Comparison of ENCODE assay signal across 10 mouse cellular contexts in genomic region chr13:21401166-21401565, GRCm38 (mm10). TPM values are rescaled to one million over a fixed set of nuclear protein-coding genes. Genes with fewer than 3 reads are reported as not detected.
DNase-seq lines count a peak whose midpoint lies in the region; ATAC-seq and TF ChIP-seq lines count a peak whose summit lies in the region.
"Had no signal": no experiment of that assay in that cellular context is flagged by ENCODE, and none has a peak within 500 bp of the region (broad histone marks: within the 10 kb centered on the region; RNA-seq: fewer than 3 reads in every experiment).

No protein-coding gene starts in this region.

- TF ChIP-seq CTCF in left cerebral cortex, adult 2 months (IDR thresholded peaks at IDR 0.05), result no peak
- no peak for TF ChIP-seq CTCF in small intestine, adult 2 months (IDR thresholded peaks at IDR 0.05; ENCODE audit: extremely low read depth, insufficient read length, insufficient replicate concordance, low read depth, low read length)

- ATAC-seq in forebrain, embryonic 12.5 days (ENCODE audit: low FRiP score), result no peak
- no peak for ATAC-seq in limb, embryonic 13.5 days (ENCODE audit: low FRiP score, low read depth)
- ATAC-seq: Patski had no signal

- 0 out of 2 replicates have a peak, but pooled peaks cover 5% of the 10 kb centered on the region for H3K27me3 ChIP-seq in forebrain, embryonic 12.5 days
- H3K27me3 ChIP-seq in limb, embryonic 13.5 days, result no peaks in the 10 kb centered on the region
- no peaks in the 10 kb centered on the region for H3K27me3 ChIP-seq in small intestine, adult 2 months (ENCODE audit: control insufficient read depth, insufficient read depth, low read length)
- H3K27me3 ChIP-seq: Patski had no signal

- 79% methylated on average over 3 of the region's 3 CpGs for WGBS in forebrain, embryonic 12.5 days
- WGBS in limb, embryonic 13.5 days, result 88% methylated on average over 3 of the region's 3 CpGs
- 26% methylated on average over 3 of the region's 3 CpGs for WGBS in small intestine, adult 2 months

- H3K9ac ChIP-seq in forebrain, embryonic 12.5 days, result peak overlapping the region; percentile 26; the same call in 1 of the 2 replicates
- peak overlapping the region; percentile 92 for H3K9ac ChIP-seq in limb, embryonic 13.5 days

- no peaks in the 10 kb centered on the region for H3K9me3 ChIP-seq in forebrain, embryonic 12.5 days
- no peaks in the 10 kb centered on the region for H3K9me3 ChIP-seq in limb, embryonic 13.5 days

- peak overlapping the region; percentile 63 for H3K4me2 ChIP-seq in forebrain, embryonic 12.5 days
- H3K4me2 ChIP-seq in limb, embryonic 13.5 days (replicated peaks), result peak overlapping the region; percentile 72

- peak overlapping the region; percentile 66 for H3K4me3 ChIP-seq in left cerebral cortex, adult 2 months
- peak overlapping the region; percentile 81 for H3K4me3 ChIP-seq in forebrain, embryonic 12.5 days (replicated peaks)
- peak overlapping the region; percentile 80 for H3K4me3 ChIP-seq in limb, embryonic 13.5 days
- H3K4me3 ChIP-seq in small intestine, adult 2 months (ENCODE audit: low read depth, low read length), result no peak overlapping the region

- peaks cover 17% of the 10 kb centered on the region for H3K36me3 ChIP-seq in forebrain, embryonic 12.5 days (replicated peaks)
- H3K36me3 ChIP-seq in limb, embryonic 13.5 days, result peaks cover 30% of the 10 kb centered on the region
- peaks cover 10% of the 10 kb centered on the region for H3K36me3 ChIP-seq in small intestine, adult 2 months (ENCODE audit: control insufficient read depth, insufficient read depth, low read length)

- TF ChIP-seq POLR2A in small intestine, adult 2 months (IDR thresholded peaks at IDR 0.05; ENCODE audit: low read depth, low read length), result no peak

- intact Hi-C loops in left cerebral cortex, adult 2 months (cut with DNase I), result loop anchor here (5.0 kb wide), 1 partner anchor 124 kb away; no protein-coding TSS in a partner anchor
- intact Hi-C loops in left cerebral cortex, postnatal 4 days (cut with DNase I), result loop anchor here (5.0 kb wide), 1 partner anchor 41 kb away; the partner anchor contains the start of gene Pgbd1

- peaks cover 15% of the 10 kb centered on the region for H3K4me1 ChIP-seq in forebrain, embryonic 12.5 days
- H3K4me1 ChIP-seq in limb, embryonic 13.5 days, result peaks cover 11% of the 10 kb centered on the region
- H3K4me1 ChIP-seq in small intestine, adult 2 months (ENCODE audit: control insufficient read depth, insufficient read depth, insufficient read length, low read length), result peaks cover 5% of the 10 kb centered on the region

- H3K27ac ChIP-seq in left cerebral cortex, adult 2 months, result no peak overlapping the region
- no peak overlapping the region for H3K27ac ChIP-seq in forebrain, embryonic 12.5 days
- H3K27ac ChIP-seq in limb, embryonic 13.5 days, result no peak overlapping the region
- 0 out of 2 replicates have a peak overlapping the region, but pooled peaks have one; percentile 15 for H3K27ac ChIP-seq in small intestine, adult 2 months (ENCODE audit: insufficient read depth, low read depth, low read length)

- DNase-seq in left cerebral cortex, adult 2 months (ENCODE audit: extremely low spot score in 1 of 2, low spot score in 2 of 2), result no peak
- no peak for DNase-seq in left cerebral cortex, postnatal 4 days
- DNase-seq in cerebellum, adult 8-10 months, result no peak
- DNase-seq in thymus, postnatal 14 days, result no peak
- no peak for DNase-seq in spleen, adult 18-20 months

RNA-seq across cellular contexts. Expression of gene Zkscan3, which starts 1.4 kb away (rescaled TPM):
- total RNA-seq in left cerebral cortex, adult 2 months (2021), result 10 to 100 TPM; 39.0 to 44.4 TPM
- total RNA-seq in left cerebral cortex, postnatal 4 days (2021), result 10 to 100 TPM; 49.4 to 56.1 TPM
- 96.5 and 97.3 TPM in 2 replicates for polyA plus RNA-seq in forebrain, embryonic 12.5 days (2016; fragmentation: Nextera tagmentation; extraction: Ambion mirVana)
- 101 and 105 TPM in 2 replicates for polyA plus RNA-seq in limb, embryonic 13.5 days (2015; fragmentation: Nextera tagmentation; extraction: Ambion mirVana)
- polyA plus RNA-seq in small intestine, adult 2 months (2012; rRNA removed), result 7.6 and 11.7 TPM in 2 replicates

RNA-seq across cellular contexts. Expression of gene Zscan12, which starts 38.5 kb away (rescaled TPM):
- 1 to 10 TPM; 7.0 to 8.2 TPM for total RNA-seq in left cerebral cortex, adult 2 months (2021)
- 10 to 100 TPM; 11.0 to 11.3 TPM for total RNA-seq in left cerebral cortex, postnatal 4 days (2021)
- 20.1 and 20.2 TPM in 2 replicates for polyA plus RNA-seq in forebrain, embryonic 12.5 days (2016; fragmentation: Nextera tagmentation; extraction: Ambion mirVana)
- polyA plus RNA-seq in limb, embryonic 13.5 days (2015; fragmentation: Nextera tagmentation; extraction: Ambion mirVana), result 14.6 and 15.3 TPM in 2 replicates
- 0.13 and 0.38 TPM in 2 replicates for polyA plus RNA-seq in small intestine, adult 2 months (2012; rRNA removed)

RNA-seq across cellular contexts. Expression of gene Pgbd1, which starts 39.7 kb away (rescaled TPM):
- total RNA-seq in left cerebral cortex, adult 2 months (2021), result 1 to 10 TPM; 1.3 to 1.7 TPM
- total RNA-seq in left cerebral cortex, postnatal 4 days (2021), result 1 to 10 TPM; 1.3 to 2.2 TPM
- 5.6 and 6.2 TPM in 2 replicates for polyA plus RNA-seq in forebrain, embryonic 12.5 days (2016; fragmentation: Nextera tagmentation; extraction: Ambion mirVana)
- 3.5 and 3.7 TPM in 2 replicates for polyA plus RNA-seq in limb, embryonic 13.5 days (2015; fragmentation: Nextera tagmentation; extraction: Ambion mirVana)
- 0.30 TPM in 1 of 2 replicates, not detected in the other for polyA plus RNA-seq in small intestine, adult 2 months (2012; rRNA removed)

RNA-seq across cellular contexts. Expression of gene Zscan26, which starts 52.4 kb away (rescaled TPM):
- 10 to 100 TPM; 56.7 to 57.3 TPM for total RNA-seq in left cerebral cortex, adult 2 months (2021)
- 10 to 100 TPM; 27.0 to 28.7 TPM for total RNA-seq in left cerebral cortex, postnatal 4 days (2021)
- polyA plus RNA-seq in forebrain, embryonic 12.5 days (2016; fragmentation: Nextera tagmentation; extraction: Ambion mirVana), result 20.9 and 21.3 TPM in 2 replicates
- 37.8 and 37.9 TPM in 2 replicates for polyA plus RNA-seq in limb, embryonic 13.5 days (2015; fragmentation: Nextera tagmentation; extraction: Ambion mirVana)
- 1.9 and 3.1 TPM in 2 replicates for polyA plus RNA-seq in small intestine, adult 2 months (2012; rRNA removed)

RNA-seq across cellular contexts. Expression of gene Olfr1367, which starts 54.5 kb away (rescaled TPM):
- not detected for total RNA-seq in left cerebral cortex, adult 2 months (2021)
- not detected for total RNA-seq in left cerebral cortex, postnatal 4 days (2021)
- not detected in 2 replicates for polyA plus RNA-seq in forebrain, embryonic 12.5 days (2016; fragmentation: Nextera tagmentation; extraction: Ambion mirVana)
- not detected in 2 replicates for polyA plus RNA-seq in limb, embryonic 13.5 days (2015; fragmentation: Nextera tagmentation; extraction: Ambion mirVana)
- polyA plus RNA-seq in small intestine, adult 2 months (2012; rRNA removed), result not detected in 2 replicates
- total RNA-seq: common myeloid progenitor, adult 5-6 weeks had no signal
- polyA plus RNA-seq: Patski had no signal

Comparison
In these comparisons a context has a peak if more than half of its experiments do, and no peak if none do; other contexts are left out.
1. RNA of gene Zscan12, which starts 38.5 kb away (polyA plus RNA-seq): 20.1 to 20.2 TPM in forebrain, embryonic 12.5 days and 14.6 to 15.3 TPM in limb, embryonic 13.5 days; 0.13 to 0.38 TPM in small intestine, adult 2 months; every median in the first group is over 10 times any median in the second.